Mouse (Mus musculus) 3T3-L1 (cell line): ENCODE measurements around the gene Zfp979.
"Not testable (repeated sequence)": the region's sequence is repeated elsewhere in the genome, so short reads cannot be mapped to it uniquely, and the experiment has no call there.

Source experiments
- DNase-seq: peaks from one replicate; pipeline ENCODE4 v3.0.0-alpha.2; 2015; ENCODE audit warnings: low read depth, low spot score

Gene Zfp979

DNA sequence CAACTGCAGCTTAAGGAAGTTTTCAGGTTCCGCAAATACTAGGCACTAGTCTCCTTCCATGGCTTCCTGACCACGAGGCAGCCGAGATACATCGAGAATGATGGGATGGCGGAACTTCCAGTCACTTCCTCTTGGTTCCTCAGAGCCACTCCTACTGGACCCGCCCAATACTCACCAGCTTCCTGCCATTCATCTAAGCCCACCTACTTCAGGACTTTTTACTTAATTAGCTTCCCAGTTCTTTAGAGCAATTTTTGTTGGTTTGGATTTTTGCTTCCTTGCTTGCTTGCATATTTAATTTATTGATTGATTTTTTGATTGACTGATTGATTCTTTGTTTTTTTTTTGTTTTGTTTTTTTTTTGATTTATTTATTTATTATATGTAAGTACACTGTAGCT is at the start of gene Zfp979:
TSS of gene Zfp979 (minus strand) at position 101 of the 400 bp plus-strand sequence.
- not testable (repeated sequence) for DNase-seq

- not testable (repeated sequence) for DNase-seq
These were observed 12.9 kb upstream of the Zfp979 start for GRCm38 (mm10) chr4:147655245-147655644.

DNA sequence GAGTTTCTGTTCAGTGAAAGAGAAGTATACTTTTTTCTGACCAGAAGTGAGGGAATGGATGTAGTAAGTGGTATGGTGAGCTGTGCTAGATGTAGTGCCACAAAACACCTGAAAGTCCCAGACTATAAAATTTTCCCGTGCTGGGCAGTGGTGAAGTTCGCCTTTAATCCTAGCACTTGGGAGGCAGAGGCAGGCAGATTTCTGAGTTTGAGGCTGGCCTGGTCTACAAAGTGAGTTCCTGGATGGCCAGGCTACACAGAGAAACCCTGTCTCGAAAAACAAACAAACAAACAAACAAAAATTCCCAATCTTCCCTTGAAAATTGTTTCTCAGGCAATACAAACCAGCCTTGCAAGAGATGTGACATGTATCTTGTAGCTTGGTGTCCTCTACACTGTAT is 5.1 kb upstream of the Zfp979 start:
- not testable (repeated sequence) for DNase-seq

GRCm38 (mm10) chr4:147641932-147642331 is 381 bp downstream of the Zfp979 start:
- DNase-seq: not testable (repeated sequence)

DNA sequence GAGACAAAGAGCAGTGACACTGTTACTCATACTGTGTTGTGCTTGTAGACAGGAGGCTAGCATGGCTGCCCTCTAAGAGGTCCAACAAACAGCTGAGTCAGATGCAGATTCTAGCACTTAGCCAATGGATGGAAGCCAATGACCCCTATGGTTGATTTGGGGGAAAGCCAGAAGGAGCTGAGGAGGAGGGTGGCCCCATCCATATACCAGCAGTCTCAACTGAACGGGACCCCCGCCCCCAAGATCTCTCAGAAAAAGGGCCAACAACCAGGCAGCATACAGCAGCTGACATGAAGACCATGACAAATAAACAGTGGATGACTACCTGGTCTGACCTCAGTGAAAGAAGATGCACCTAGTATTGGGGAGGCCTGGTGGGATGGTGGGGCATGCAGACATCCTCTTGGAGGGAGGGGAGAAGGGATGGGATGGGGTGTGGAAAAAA is 8.5 kb downstream of the Zfp979 start:
- DNase-seq: not testable (repeated sequence)

- DNase-seq: not testable (repeated sequence)
These were observed 35.8 kb downstream of the Zfp979 start for GRCm38 (mm10) chr4:147606511-147606910.

DNA sequence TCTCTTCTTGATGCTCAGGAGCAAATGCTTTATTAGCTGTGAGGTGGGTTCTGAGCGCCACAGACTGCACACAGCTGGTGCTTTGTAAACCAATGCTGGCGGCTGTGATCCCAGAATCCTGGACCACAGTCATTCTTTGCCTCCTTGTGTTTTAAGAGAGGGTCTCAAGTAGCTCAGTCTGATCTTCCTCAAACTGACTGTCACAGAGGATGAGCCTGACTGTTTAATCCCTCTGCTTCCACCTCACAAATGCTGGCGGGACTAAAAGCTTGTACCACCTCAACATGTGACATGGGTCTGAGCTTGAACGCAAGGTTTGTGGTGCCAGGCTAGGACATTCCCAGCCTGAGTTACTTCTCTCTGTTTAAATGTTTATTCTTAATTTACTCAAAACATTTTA is 36.8 kb downstream of the Zfp979 start:
- DNase-seq: no peak

GRCm38 (mm10) chr4:147603806-147604205 is 38.5 kb downstream of the Zfp979 start:
- DNase-seq: no peak

DNA sequence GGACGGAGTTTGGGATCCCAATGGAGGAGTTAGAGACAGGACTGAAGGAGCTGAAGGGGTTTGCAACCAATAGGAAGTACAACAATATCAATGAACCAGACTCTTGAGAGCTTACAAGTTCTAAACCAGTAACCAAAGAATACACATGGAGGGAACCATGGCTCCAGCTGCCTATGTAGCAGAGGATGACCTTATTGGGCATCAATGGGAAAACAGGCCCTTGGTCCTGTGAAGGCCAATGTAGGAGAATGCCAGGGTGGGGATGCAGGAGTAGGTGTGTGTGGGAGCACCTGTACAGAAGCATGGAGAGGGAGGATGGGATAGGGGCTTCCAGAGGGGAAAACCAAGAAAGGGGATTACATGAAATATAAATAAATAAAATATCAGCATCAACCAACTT is 40.4 kb downstream of the Zfp979 start:
- DNase-seq: no peak

- DNase-seq: no peak
These were observed 43.5 kb downstream of the Zfp979 start for GRCm38 (mm10) chr4:147598831-147599230.

- DNase-seq: no peak
These were observed 44.6 kb downstream of the Zfp979 start for GRCm38 (mm10) chr4:147597685-147598084.

DNA sequence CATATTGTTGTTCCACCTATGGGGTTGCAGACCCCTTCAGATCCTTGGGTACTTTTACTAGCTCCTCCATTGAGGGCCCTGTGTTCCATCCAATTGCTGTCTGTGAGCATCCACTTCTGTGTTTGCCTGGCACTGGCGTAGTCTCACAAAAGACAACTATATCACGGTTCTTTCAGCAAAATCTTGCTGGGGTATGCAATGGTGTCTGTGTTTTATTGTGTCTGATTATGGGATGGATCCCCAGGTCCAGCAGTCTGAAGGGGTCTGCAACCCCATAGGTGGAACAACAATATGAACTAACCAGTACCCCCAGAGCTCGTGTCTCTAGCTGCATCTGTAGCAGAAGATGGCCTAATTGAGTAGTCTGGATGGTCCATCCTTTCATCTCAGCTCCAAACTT is 47.7 kb downstream of the Zfp979 start:
- DNase-seq: not testable (repeated sequence)

- no peak for DNase-seq
These were observed 55.5 kb downstream of the Zfp979 start for GRCm38 (mm10) chr4:147586511-147587473.

DNA sequence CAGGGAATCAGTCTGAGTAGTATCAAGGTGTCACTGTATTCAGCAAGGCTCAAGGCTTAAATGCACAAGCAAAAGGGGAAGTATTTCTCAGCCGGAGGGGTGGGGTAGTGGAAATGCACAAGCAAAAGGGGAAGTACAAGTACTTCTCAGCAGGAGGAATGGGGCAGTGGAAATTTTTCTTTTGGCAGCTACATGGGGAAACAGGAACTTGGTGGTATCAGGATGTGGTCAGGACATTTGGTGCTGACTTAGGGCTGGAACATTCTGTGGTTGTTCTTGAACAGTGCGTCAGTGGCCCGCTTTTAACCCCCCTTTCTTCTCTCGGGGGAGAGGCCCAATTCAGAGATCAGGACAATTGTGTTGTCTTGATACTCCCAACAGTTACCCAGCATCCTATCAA is 62.9 kb downstream of the Zfp979 start:
- DNase-seq: not testable (repeated sequence)

GRCm38 (mm10) chr4:147571156-147571555 is 71.2 kb downstream of the Zfp979 start:
- DNase-seq: not testable (repeated sequence)

DNA sequence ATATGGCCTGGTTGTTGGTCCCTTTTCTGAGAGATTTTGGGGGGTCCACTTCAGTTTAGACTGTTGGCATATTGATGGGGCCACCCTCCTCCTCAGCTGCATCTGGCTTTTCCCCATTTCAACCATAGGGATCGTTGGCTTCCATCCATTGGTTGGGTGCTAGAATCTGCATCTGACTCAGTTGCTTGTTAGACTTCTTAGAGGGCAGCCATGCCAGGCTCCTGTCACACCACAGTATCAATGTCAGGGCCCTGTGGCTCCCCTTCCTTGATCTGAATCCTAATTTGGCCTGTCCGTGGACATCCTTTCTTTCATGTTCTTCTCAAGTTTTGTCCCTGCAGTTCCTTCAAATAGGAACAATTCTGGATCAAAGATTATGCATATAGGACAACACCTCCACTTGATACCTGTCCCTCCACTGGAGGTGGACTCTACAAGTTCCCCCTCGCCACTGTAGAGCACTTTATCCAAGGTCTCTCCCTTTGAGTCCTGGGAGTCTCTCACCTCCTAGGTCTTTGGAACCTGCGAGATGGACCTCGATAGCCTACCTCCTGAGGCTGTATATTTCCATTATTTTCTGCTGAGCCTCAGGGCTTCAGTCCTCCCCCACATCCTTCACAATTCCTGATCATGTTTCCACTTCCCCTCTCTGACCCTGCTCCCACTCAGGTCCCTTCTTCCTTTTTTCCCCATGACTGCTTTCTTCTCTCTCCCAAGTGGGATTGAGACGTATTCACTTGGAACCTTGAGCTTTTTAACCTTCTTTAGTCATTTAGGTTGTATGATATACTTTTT is 76.7 kb downstream of the Zfp979 start:
- DNase-seq: no peak
